Mouse (Mus musculus): ENCODE measurements at regions not wholly inside any gene's neighbourhood (a gene's known extent, or its start where the extent isn't known, plus 50 kb on each side); places are given as distances from the start of the nearest gene placed in this dataset.
A peak's percentile ranks its signal among the peaks of the same experiment; 100 is the strongest.

DNA sequence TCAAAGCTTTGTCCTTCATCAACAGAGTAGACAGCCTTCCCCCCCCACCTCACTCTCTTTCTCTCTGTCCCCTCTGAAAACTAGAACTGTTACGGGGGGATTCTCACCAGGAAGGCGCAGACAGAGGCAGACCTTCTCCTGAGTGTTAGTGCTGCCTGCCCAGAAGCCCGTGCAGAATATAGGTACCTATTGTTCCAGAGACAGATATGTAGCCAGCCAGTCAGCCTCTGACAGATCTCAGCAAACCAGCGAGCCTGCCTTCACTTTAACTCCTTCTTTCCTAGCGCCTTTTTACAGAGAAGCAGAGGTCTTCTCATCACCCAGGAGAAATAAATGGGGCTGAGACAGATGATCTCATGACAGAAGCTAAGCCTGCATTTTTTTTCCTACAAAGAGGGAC lies 557.2 kb downstream of the Nedd1 start:
- H3K9me3 ChIP-seq (ENCODE audit: control insufficient read depth, low read length) = no peaks in the 10 kb centered on the region
- peak overlapping the region; percentile 54 for H3K4me3 ChIP-seq (ENCODE audit: low read length)
- peak overlapping the region; percentile 85 for H3K27ac ChIP-seq (ENCODE audit: low read depth, low read length)
- no peaks in the 10 kb centered on the region for H3K36me3 ChIP-seq (ENCODE audit: control insufficient read depth, insufficient read depth, low read length)
- peak overlapping the region; percentile 72 for H3K9ac ChIP-seq (ENCODE audit: low read depth, low read length)
- H3K4me2 ChIP-seq (ENCODE audit: low read length) = peak overlapping the region; percentile 59
- no peaks in the 10 kb centered on the region for H3K27me3 ChIP-seq (replicated peaks; ENCODE audit: control insufficient read depth, insufficient read depth, low read length)
- 12% methylated on average over 5 of the region's 5 CpGs for WGBS
- peak; percentile 79 for ATAC-seq
- no peaks in the 10 kb centered on the region for H3K4me1 ChIP-seq (ENCODE audit: control insufficient read depth, insufficient read depth, low read depth, low read length)

DNA sequence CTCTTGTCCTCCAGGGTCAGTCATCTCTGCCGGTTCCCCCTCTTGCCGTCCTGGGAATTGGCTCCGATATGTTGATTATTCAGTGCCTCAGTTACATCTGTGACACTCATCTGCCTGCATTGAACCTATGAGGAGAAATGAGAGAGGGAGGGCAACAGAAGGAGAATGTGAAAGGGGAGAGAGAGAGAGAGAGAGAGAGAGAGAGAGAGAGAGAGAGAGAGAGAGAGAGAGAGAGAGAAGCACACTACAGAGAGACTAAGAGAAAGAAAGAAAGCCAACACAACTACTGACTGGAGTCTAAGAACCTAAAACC lies 557.6 kb downstream of the Nedd1 start:
- H3K9ac ChIP-seq (ENCODE audit: low read depth, low read length) = peak overlapping the region; percentile 72
- peak overlapping the region; percentile 59 for H3K4me2 ChIP-seq (ENCODE audit: low read length)
- no peaks in the 10 kb centered on the region for H3K4me1 ChIP-seq (ENCODE audit: control insufficient read depth, insufficient read depth, low read depth, low read length)
- WGBS = 13% methylated on average over 3 of the region's 3 CpGs
- H3K36me3 ChIP-seq (ENCODE audit: control insufficient read depth, insufficient read depth, low read length) = no peaks in the 10 kb centered on the region
- no peaks in the 10 kb centered on the region for H3K9me3 ChIP-seq (ENCODE audit: control insufficient read depth, low read length)
- H3K4me3 ChIP-seq (ENCODE audit: low read length) = peak overlapping the region; percentile 54
- H3K27me3 ChIP-seq (replicated peaks; ENCODE audit: control insufficient read depth, insufficient read depth, low read length) = no peaks in the 10 kb centered on the region
- ATAC-seq = peak; percentile 38
- peak overlapping the region; percentile 85 for H3K27ac ChIP-seq (ENCODE audit: low read depth, low read length)

DNA sequence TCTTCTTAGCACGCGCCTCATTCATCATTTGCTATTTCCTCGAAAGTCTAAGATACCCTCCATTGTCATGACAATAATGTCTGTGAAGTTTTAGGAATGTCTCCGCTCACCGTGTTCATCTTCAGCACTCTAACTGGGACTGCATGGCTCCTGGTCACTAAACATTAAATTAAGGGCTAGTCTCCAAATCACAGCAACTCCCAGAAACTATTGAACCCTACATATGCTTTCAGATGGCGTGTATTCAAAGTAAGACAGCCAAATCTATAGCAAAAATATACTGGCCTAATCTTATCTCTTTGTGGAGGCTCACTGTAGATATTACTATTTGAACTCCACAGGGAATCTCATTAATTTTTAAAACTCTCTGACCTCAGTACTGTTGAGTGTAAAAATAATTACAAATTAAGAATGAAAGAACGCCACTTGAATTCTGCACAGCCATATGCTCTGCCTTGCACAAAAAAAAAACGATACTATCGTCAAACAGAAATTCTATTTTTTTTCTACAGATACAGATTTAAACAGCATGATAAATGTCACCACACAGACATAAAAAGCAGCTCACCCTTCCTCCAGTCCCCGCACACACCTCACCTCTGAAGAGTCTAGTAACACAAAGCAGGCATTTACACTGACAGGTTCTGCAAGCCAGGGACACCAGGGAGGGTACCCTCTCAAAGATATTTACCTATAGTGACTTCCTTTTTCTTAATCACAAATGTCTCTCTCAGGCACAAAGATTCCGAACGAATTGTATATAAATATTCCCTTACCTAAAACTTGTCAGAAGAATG lies 558.2 kb downstream of the Nedd1 start:
- no peak for ATAC-seq
- H3K4me2 ChIP-seq (ENCODE audit: low read length) = peak overlapping the region; percentile 59
- no peaks in the 10 kb centered on the region for H3K4me1 ChIP-seq (ENCODE audit: control insufficient read depth, insufficient read depth, low read depth, low read length)
- H3K27ac ChIP-seq (ENCODE audit: low read depth, low read length) = peak overlapping the region; percentile 85
- no peaks in the 10 kb centered on the region for H3K9me3 ChIP-seq (ENCODE audit: control insufficient read depth, low read length)
- H3K27me3 ChIP-seq (replicated peaks; ENCODE audit: control insufficient read depth, insufficient read depth, low read length) = no peaks in the 10 kb centered on the region
- peak overlapping the region; percentile 54 for H3K4me3 ChIP-seq (ENCODE audit: low read length)
- no peaks in the 10 kb centered on the region for H3K36me3 ChIP-seq (ENCODE audit: control insufficient read depth, insufficient read depth, low read length)
- peak overlapping the region; percentile 72 for H3K9ac ChIP-seq (ENCODE audit: low read depth, low read length)
- WGBS = 25% methylated on average over 12 of the region's 12 CpGs

DNA sequence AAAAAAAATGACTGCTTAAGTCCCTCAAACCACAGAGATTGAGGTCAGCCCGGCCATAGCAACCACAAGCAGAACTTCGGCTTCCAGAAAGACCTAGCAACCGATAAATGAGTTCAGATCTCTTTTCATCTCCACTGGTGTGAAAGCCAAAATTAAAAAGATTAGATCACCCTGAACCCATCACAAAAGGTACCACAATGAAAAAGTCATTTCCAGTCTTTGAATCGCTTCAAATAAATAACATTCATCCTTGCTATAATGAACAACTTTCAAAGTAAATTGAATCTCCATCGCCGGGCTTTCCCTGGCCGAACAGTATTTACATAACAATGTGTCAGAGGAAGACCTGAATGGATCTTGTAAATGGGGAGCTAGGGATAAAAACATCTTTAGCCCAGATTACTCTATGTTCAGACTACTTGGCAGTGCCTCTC lies 559.1 kb downstream of the Nedd1 start:
- no peaks in the 10 kb centered on the region for H3K27me3 ChIP-seq (replicated peaks; ENCODE audit: control insufficient read depth, insufficient read depth, low read length)
- no peaks in the 10 kb centered on the region for H3K4me1 ChIP-seq (ENCODE audit: control insufficient read depth, insufficient read depth, low read depth, low read length)
- 2% methylated on average over 7 of the region's 7 CpGs for WGBS

DNA sequence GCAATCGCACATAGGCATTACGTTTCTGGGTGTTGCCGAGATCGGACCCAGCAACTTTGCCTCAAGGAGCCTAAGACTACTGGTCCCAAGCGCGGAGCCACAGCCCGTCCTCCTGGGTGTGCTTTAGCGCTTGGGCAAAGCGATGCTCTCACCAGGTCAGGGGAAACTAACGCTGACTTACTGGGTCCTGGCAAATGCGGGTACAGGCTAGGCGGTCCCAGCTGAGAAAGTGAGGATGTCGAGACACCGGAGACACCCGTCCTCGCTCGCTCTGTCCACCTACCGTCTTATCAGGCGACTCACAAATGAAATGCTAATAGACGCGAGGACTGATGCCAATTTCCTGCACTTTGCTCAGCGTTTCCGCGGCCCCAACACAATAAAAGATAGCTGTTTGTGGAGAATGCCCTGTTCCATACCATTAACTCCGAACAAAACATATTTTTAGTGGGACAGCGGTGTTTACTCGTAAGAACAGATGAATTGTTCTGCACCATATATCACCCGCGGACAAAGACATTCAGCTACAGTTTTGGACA lies 559.7 kb downstream of the Nedd1 start:
- under 1% methylated on average over 29 of the region's 29 CpGs for WGBS
- peak; percentile 68 for ATAC-seq

More for the DNA sequence above, 559.1 kb downstream of the Nedd1 start:
- Histone ChIP-seq H3K4me3 (ENCODE audit: low read length) (peak overlapping the region; percentile 54), H3K4me2 (ENCODE audit: low read length) (peak overlapping the region; percentile 59), H3K27ac (ENCODE audit: low read depth, low read length) (peak overlapping the region; percentile 85), H3K36me3 (ENCODE audit: control insufficient read depth, insufficient read depth, low read length) (no peaks in the 10 kb centered on the region; the same call in 1 of the 2 replicates), H3K9me3 (ENCODE audit: control insufficient read depth, low read length) (no peaks in the 10 kb centered on the region), H3K9ac (ENCODE audit: low read depth, low read length) (peak overlapping the region; percentile 72)
- ATAC-seq = no peak

DNA sequence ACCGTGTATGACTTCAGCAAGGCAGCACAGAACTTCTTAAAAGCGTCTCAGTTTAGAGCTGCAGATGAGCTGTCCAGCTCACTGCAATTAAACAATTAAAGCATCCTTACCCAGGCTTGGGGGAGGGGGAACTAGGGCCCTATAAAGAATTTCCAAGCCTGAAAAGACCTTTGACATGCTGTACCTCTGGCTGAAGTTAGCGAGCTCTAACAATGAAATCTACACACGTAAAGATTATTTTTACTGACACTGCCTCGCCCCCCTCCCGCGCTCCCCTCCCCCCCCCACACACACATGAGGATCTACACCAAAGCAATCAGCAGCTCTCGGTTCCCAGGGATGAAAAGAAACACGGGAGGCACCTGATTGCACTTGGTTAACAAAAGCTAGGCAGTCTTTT lies 560.7 kb downstream of the Nedd1 start:
- H3K9me3 ChIP-seq (ENCODE audit: control insufficient read depth, low read length) = no peaks in the 10 kb centered on the region

More for the DNA sequence above, 559.7 kb downstream of the Nedd1 start:
- Histone ChIP-seq H3K4me3 (ENCODE audit: low read length) (peak overlapping the region; percentile 54), H3K27me3 (replicated peaks; ENCODE audit: control insufficient read depth, insufficient read depth, low read length) (no peaks in the 10 kb centered on the region), H3K9ac (ENCODE audit: low read depth, low read length) (peak overlapping the region; percentile 72), H3K36me3 (ENCODE audit: control insufficient read depth, insufficient read depth, low read length) (no peaks in the 10 kb centered on the region; the same call in 1 of the 2 replicates), H3K9me3 (ENCODE audit: control insufficient read depth, low read length) (no peaks in the 10 kb centered on the region), H3K4me1 (ENCODE audit: control insufficient read depth, insufficient read depth, low read depth, low read length) (no peaks in the 10 kb centered on the region), H3K27ac (ENCODE audit: low read depth, low read length) (peak overlapping the region; percentile 85), H3K4me2 (ENCODE audit: low read length) (peak overlapping the region; percentile 59)

DNA sequence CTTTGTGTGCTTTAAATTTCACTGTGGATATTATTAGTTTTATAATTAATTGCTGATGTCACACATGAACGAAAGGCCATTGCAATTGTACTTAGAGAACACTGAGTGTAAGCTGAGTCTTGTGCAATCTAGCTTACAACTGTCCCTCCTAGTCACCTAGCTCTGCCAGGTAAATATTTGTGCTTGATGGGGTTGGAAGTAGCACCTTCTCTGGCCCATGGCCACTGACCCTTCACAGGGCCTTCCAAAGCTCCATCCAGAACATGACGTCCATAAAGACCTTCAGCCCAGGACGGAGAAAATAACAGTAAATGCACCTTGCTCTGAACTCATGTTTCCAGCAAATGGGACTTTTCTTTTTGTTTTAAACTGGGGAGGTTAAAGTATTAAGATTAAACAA lies 576.0 kb downstream of the Nedd1 start:
- H3K4me2 ChIP-seq (ENCODE audit: low read length) = no peak overlapping the region
- no peak for ATAC-seq
- no peak overlapping the region for H3K4me3 ChIP-seq (ENCODE audit: low read length)
- H3K27ac ChIP-seq (ENCODE audit: low read depth, low read length) = no peak overlapping the region
- H3K27me3 ChIP-seq (replicated peaks; ENCODE audit: control insufficient read depth, insufficient read depth, low read length) = no peaks in the 10 kb centered on the region
- WGBS = 89% methylated on average over 3 of the region's 3 CpGs
- H3K9ac ChIP-seq (ENCODE audit: low read depth, low read length) = no peak overlapping the region
- H3K36me3 ChIP-seq (ENCODE audit: control insufficient read depth, insufficient read depth, low read length) = 0 out of 2 replicates have a peak, but pooled peaks cover 3% of the 10 kb centered on the region
- H3K9me3 ChIP-seq (ENCODE audit: control insufficient read depth, low read length) = no peaks in the 10 kb centered on the region
- no peaks in the 10 kb centered on the region for H3K4me1 ChIP-seq (ENCODE audit: control insufficient read depth, insufficient read depth, low read depth, low read length)

More for the DNA sequence above, 560.7 kb downstream of the Nedd1 start:
- no peaks in the 10 kb centered on the region; the same call in 1 of the 2 replicates for H3K36me3 ChIP-seq (ENCODE audit: control insufficient read depth, insufficient read depth, low read length)
- no peaks in the 10 kb centered on the region for H3K4me1 ChIP-seq (ENCODE audit: control insufficient read depth, insufficient read depth, low read depth, low read length)
- H3K27me3 ChIP-seq (replicated peaks; ENCODE audit: control insufficient read depth, insufficient read depth, low read length) = no peaks in the 10 kb centered on the region
- peak overlapping the region; percentile 46 for H3K4me3 ChIP-seq (ENCODE audit: low read length)
- ATAC-seq = no peak
- H3K9ac ChIP-seq (ENCODE audit: low read depth, low read length) = peak overlapping the region; percentile 60
- WGBS = 4% methylated on average over 9 of the region's 9 CpGs
- H3K4me2 ChIP-seq (ENCODE audit: low read length) = peak overlapping the region; percentile 58
- H3K27ac ChIP-seq (ENCODE audit: low read depth, low read length) = peak overlapping the region; percentile 72

DNA sequence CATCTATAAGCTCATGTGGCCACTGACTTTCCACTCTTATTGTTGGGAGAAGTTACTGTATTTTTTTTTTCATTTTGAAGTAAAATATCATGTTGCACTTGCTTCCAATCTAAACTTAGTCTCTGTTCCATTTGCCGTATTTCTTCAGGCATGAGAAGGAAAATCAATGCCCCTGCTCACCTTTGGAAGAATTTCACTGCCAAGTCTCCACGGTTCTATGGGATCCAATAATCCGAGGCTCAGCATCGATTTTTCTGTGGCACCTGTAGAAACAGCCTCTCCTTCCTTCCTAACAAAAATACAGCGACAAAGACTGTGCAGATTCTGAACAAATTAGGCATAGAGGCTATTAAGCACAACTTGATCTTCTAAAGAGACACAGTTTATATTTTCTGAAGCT lies 586.7 kb downstream of the Nedd1 start:
- Histone ChIP-seq H3K36me3 (ENCODE audit: control insufficient read depth, insufficient read depth, low read length) (peaks cover 8% of the 10 kb centered on the region), H3K9ac (ENCODE audit: low read depth, low read length) (no peak overlapping the region), H3K9me3 (ENCODE audit: control insufficient read depth, low read length) (no peaks in the 10 kb centered on the region), H3K4me2 (ENCODE audit: low read length) (no peak overlapping the region), H3K27me3 (replicated peaks; ENCODE audit: control insufficient read depth, insufficient read depth, low read length) (no peaks in the 10 kb centered on the region), H3K4me3 (ENCODE audit: low read length) (no peak overlapping the region), H3K4me1 (ENCODE audit: control insufficient read depth, insufficient read depth, low read depth, low read length) (no peaks in the 10 kb centered on the region), H3K27ac (ENCODE audit: low read depth, low read length) (no peak overlapping the region)
- no peak for ATAC-seq
- WGBS = 79% methylated on average over 5 of the region's 5 CpGs

DNA sequence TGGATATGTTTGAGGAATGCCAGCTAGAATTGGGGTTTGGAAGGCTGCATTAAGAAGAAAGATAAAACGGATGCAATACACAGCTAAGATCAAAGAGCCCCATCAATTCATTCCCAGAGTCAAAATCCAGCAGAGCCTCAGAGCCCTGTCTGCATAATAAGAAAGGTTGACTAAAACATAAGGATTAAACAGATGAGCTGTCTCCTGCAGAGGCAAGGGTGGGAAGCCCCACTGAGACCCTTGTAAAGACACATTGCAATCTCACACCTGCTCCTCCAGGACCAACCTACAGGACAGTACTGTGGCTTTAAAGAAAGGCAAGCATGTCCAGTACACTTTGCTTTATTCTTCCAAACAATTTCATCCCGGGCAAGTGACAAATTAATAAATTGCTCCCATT lies 609.4 kb downstream of the Nedd1 start:
- ATAC-seq = no peak
- 18% methylated on average over 2 of the region's 2 CpGs for WGBS
- no peak overlapping the region for H3K4me3 ChIP-seq (ENCODE audit: low read length)
- no peak overlapping the region for H3K27ac ChIP-seq (ENCODE audit: low read depth, low read length)
- H3K36me3 ChIP-seq (ENCODE audit: control insufficient read depth, insufficient read depth, low read length) = peaks cover 4% of the 10 kb centered on the region; the same call in 1 of the 2 replicates
- H3K9me3 ChIP-seq (ENCODE audit: control insufficient read depth, low read length) = no peaks in the 10 kb centered on the region
- no peaks in the 10 kb centered on the region for H3K4me1 ChIP-seq (ENCODE audit: control insufficient read depth, insufficient read depth, low read depth, low read length)
- H3K9ac ChIP-seq (ENCODE audit: low read depth, low read length) = no peak overlapping the region
- H3K27me3 ChIP-seq (replicated peaks; ENCODE audit: control insufficient read depth, insufficient read depth, low read length) = no peaks in the 10 kb centered on the region
- no peak overlapping the region for H3K4me2 ChIP-seq (ENCODE audit: low read length)

Measured in hindbrain, embryonic 16.5 days (tissue).